In genomic region chr4:72157931-72158371, GRCm38 (mm10) we compare ENCODE assay signal across 12 mouse cellular contexts. TPM values are rescaled to one million over a fixed set of nuclear protein-coding genes. Genes with fewer than 3 reads are reported as not detected.
DNase-seq lines count a peak whose midpoint lies in the region; ATAC-seq and TF ChIP-seq lines count a peak whose summit lies in the region.
"Had no signal": no experiment of that assay in that cellular context is flagged by ENCODE, and none has a peak within 500 bp of the region (broad histone marks: within the 10 kb centered on the region; RNA-seq: fewer than 3 reads in every experiment).

No protein-coding gene starts in this region.

- no peak overlapping the region for H3K9ac ChIP-seq in heart, postnatal 0 days (replicated peaks; ENCODE audit: low read depth, low read length)
- no peak overlapping the region for H3K9ac ChIP-seq in neural tube, embryonic 13.5 days
- H3K9ac ChIP-seq in neural tube, embryonic 15.5 days (replicated peaks) = no peak overlapping the region
- H3K9ac ChIP-seq in forebrain, embryonic 16.5 days (replicated peaks; ENCODE audit: low read depth, low read length) = no peak overlapping the region
- H3K9ac ChIP-seq: limb, embryonic 12.5 days had no signal

- ATAC-seq in heart, postnatal 0 days (ENCODE audit: insufficient read depth, low read depth) = no peak; the same call in 1 of the 2 replicates
- ATAC-seq in neural tube, embryonic 13.5 days (ENCODE audit: low read depth) = peak; percentile 50; the same call in 1 of the 2 replicates
- ATAC-seq in neural tube, embryonic 15.5 days (ENCODE audit: low FRiP score) = no peak
- peak; percentile 82 for ATAC-seq in forebrain, embryonic 16.5 days
- ATAC-seq in megakaryocyte-erythroid progenitor cell, adult 5-6 weeks (replicated peaks; ENCODE audit: low FRiP score, low TSS enrichment, poor library complexity, severe bottlenecking) = no peak

- WGBS in heart, postnatal 0 days = 51% methylated on average over 10 of the region's 10 CpGs
- 43% methylated on average over 10 of the region's 10 CpGs for WGBS in neural tube, embryonic 13.5 days
- 49% methylated on average over 10 of the region's 10 CpGs for WGBS in neural tube, embryonic 15.5 days
- WGBS in forebrain, embryonic 16.5 days = 16% methylated on average over 10 of the region's 10 CpGs

- no peaks in the 10 kb centered on the region for H3K9me3 ChIP-seq in heart, postnatal 0 days (replicated peaks; ENCODE audit: control insufficient read depth, low read length)
- no peaks in the 10 kb centered on the region for H3K9me3 ChIP-seq in neural tube, embryonic 13.5 days
- no peaks in the 10 kb centered on the region for H3K9me3 ChIP-seq in neural tube, embryonic 15.5 days (replicated peaks)
- no peaks in the 10 kb centered on the region for H3K9me3 ChIP-seq in forebrain, embryonic 16.5 days (ENCODE audit: control insufficient read depth, low read length)
- H3K9me3 ChIP-seq: limb, embryonic 12.5 days had no signal

- H3K27ac ChIP-seq in heart, postnatal 0 days (ENCODE audit: low read depth) = no peak overlapping the region
- H3K27ac ChIP-seq in neural tube, embryonic 13.5 days (replicated peaks) = no peak overlapping the region
- no peak overlapping the region for H3K27ac ChIP-seq in neural tube, embryonic 15.5 days (replicated peaks)
- no peak overlapping the region for H3K27ac ChIP-seq in forebrain, embryonic 16.5 days (ENCODE audit: low read length)

- H3K36me3 ChIP-seq in heart, postnatal 0 days (replicated peaks; ENCODE audit: control insufficient read depth, insufficient read depth, low read length) = peaks cover 5% of the 10 kb centered on the region; the same call in 1 of the 2 replicates
- peaks cover 9% of the 10 kb centered on the region for H3K36me3 ChIP-seq in neural tube, embryonic 13.5 days
- 0 out of 2 replicates have a peak, but pooled peaks cover 4% of the 10 kb centered on the region for H3K36me3 ChIP-seq in neural tube, embryonic 15.5 days
- no peaks in the 10 kb centered on the region for H3K36me3 ChIP-seq in forebrain, embryonic 16.5 days (ENCODE audit: control insufficient read depth, insufficient read depth)

- H3K27me3 ChIP-seq in heart, postnatal 0 days (ENCODE audit: control insufficient read depth, insufficient read depth, low read length) = peaks cover 16% of the 10 kb centered on the region; the same call in 1 of the 2 replicates
- peaks cover 22% of the 10 kb centered on the region for H3K27me3 ChIP-seq in neural tube, embryonic 13.5 days
- no peaks in the 10 kb centered on the region for H3K27me3 ChIP-seq in neural tube, embryonic 15.5 days (replicated peaks)
- no peaks in the 10 kb centered on the region for H3K27me3 ChIP-seq in forebrain, embryonic 16.5 days (replicated peaks; ENCODE audit: control insufficient read depth, insufficient read depth, low read length)
- H3K27me3 ChIP-seq: limb, embryonic 12.5 days had no signal

- no peak overlapping the region for H3K4me2 ChIP-seq in heart, postnatal 0 days (ENCODE audit: low read depth, low read length)
- no peak overlapping the region for H3K4me2 ChIP-seq in neural tube, embryonic 13.5 days
- no peak overlapping the region for H3K4me2 ChIP-seq in neural tube, embryonic 15.5 days
- H3K4me2 ChIP-seq in forebrain, embryonic 16.5 days (ENCODE audit: low read length) = no peak overlapping the region
- H3K4me2 ChIP-seq: limb, embryonic 12.5 days had no signal

- DNase-seq in heart, postnatal 0 days (ENCODE audit: low spot score) = no peak
- DNase-seq in heart, adult 11 months = no peak
- DNase-seq in retina, postnatal 1 day = peak; percentile 69
- DNase-seq in layer of hippocampus, adult 8-10 months (ENCODE audit: low spot score in 2 of 2) = no peak
- DNase-seq: cerebellum, adult 11 months; kidney, adult 9 months; thymus, adult 18-20 months had no signal

- TF ChIP-seq CTCF in heart, postnatal 0 days (IDR thresholded peaks at IDR 0.05; ENCODE audit: low read depth) = 0 out of 2 replicates have a peak, but pooled peaks have one; percentile 8

- TF ChIP-seq EP300 in heart, postnatal 0 days (IDR thresholded peaks at IDR 0.05; ENCODE audit: low read depth) = no peak

- H3K4me1 ChIP-seq in heart, postnatal 0 days (ENCODE audit: control insufficient read depth, insufficient read depth) = no peaks in the 10 kb centered on the region
- peaks cover 34% of the 10 kb centered on the region for H3K4me1 ChIP-seq in neural tube, embryonic 13.5 days (replicated peaks)
- peaks cover 7% of the 10 kb centered on the region for H3K4me1 ChIP-seq in neural tube, embryonic 15.5 days
- peaks cover 14% of the 10 kb centered on the region for H3K4me1 ChIP-seq in forebrain, embryonic 16.5 days (replicated peaks; ENCODE audit: control insufficient read depth, insufficient read depth, low read length)

- no peak overlapping the region for H3K4me3 ChIP-seq in heart, postnatal 0 days (ENCODE audit: low read depth, low read length)
- H3K4me3 ChIP-seq in neural tube, embryonic 13.5 days = no peak overlapping the region
- H3K4me3 ChIP-seq in neural tube, embryonic 15.5 days (replicated peaks) = no peak overlapping the region
- no peak overlapping the region for H3K4me3 ChIP-seq in forebrain, embryonic 16.5 days (replicated peaks; ENCODE audit: low read length)
- H3K4me3 ChIP-seq: limb, embryonic 12.5 days had no signal

RNA-seq across cellular contexts. Expression of gene Tle1, which starts 42.8 kb away (rescaled TPM):
- total RNA-seq in heart, postnatal 0 days (2014; rRNA removed; ENCODE audit: low replicate concordance) = 22.4 and 54.5 TPM in 2 replicates
- 3.0 and 4.6 TPM in 2 replicates for polyA plus RNA-seq in heart, postnatal 0 days (2015; fragmentation: Nextera tagmentation; extraction: Ambion mirVana)
- polyA plus RNA-seq in neural tube, embryonic 13.5 days (2015; fragmentation: Nextera tagmentation; extraction: Ambion mirVana) = 37.5 and 42.3 TPM in 2 replicates
- 25.3 and 27.8 TPM in 2 replicates for polyA plus RNA-seq in neural tube, embryonic 15.5 days (2015; fragmentation: Nextera tagmentation; extraction: Ambion mirVana)
- 32.0 and 33.4 TPM in 2 replicates for polyA plus RNA-seq in forebrain, embryonic 16.5 days (2015; fragmentation: Nextera tagmentation; extraction: Ambion mirVana)
- 7.4 and 9.4 TPM in 2 replicates for total RNA-seq in megakaryocyte-erythroid progenitor cell, adult 5-6 weeks (2014; fragmentation: Nextera tagmentation)
- 14.2 and 19.4 TPM in 2 replicates for total RNA-seq in megakaryocyte-erythroid progenitor cell, adult 5-6 weeks (2017)
- total RNA-seq in layer of hippocampus, adult 8-10 months (2022) = 10 to 100 TPM; 60.0 to 75.2 (median 70.1) TPM

Comparison
In these comparisons a context has a peak if more than half of its experiments do, and no peak if none do; other contexts are left out.
1. ATAC-seq: peak in neural tube, embryonic 13.5 days (single experiment) and forebrain, embryonic 16.5 days (single experiment); none in heart, postnatal 0 days (single experiment), neural tube, embryonic 15.5 days (single experiment) and megakaryocyte-erythroid progenitor cell, adult 5-6 weeks (single experiment).